Mouse (Mus musculus) spleen, postnatal 14 days (tissue): ENCODE measurements at regions not wholly inside any gene's neighbourhood (a gene's known extent, or its start where the extent isn't known, plus 50 kb on each side); places are given as distances from the start of the nearest gene placed in this dataset.

Experiments used
- DNase-seq, 2 experiments: peaks; one replicate each; pipeline ENCODE4 v3.0.0; 2021 to 2022; ENCODE audit warnings: low spot score in 2 of 2

GRCm38 (mm10) chr9:41577760-41578159 is 416.3 kb upstream of the Ubash3b start:
- DNase-seq = no peak

- no peak for DNase-seq
Measured at GRCm38 (mm10) chr9:41575826-41576225, 414.3 kb upstream of the Ubash3b start.

GRCm38 (mm10) chr9:41570262-41570661 is 408.8 kb upstream of the Ubash3b start:
- DNase-seq = no peak

DNA sequence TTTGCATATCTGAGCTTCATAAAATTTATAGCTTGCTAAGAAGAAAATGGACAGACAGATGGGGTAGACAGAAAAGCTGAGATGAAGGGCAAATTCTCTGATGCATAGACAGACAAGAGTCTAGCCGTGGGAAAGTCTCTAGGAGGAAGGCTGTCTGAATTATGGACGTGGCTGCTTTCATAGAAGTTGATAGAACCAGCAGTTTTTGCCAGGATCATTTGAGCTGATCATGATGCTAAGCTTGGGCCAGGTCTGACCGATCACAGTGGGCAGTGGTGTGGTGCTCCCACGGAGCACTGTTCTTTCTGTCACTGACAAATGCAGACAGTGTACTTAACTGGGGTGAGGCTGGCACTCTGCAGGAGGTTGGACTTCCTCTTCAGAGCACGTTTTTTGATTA is 405.0 kb upstream of the Ubash3b start:
- no peak for DNase-seq

DNA sequence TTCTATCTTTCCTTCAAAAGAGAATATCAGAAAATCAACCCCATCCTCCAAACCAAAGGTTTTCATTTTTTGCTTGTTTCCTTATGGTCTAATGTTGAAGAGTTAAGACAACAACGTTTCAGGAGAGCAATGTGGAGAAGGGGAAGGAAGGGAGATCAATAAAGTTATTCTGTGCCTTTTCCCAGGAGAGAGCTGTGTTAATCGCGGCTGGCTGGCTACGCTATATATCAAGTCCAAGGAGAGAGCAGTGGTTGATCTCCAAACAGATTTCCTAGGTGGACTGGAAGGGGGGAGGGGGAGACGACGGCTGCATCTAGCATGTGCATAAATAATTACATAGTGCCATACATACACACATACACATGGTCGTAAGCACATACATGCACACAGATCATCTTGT is 404.3 kb upstream of the Ubash3b start:
- DNase-seq = no peak

DNA sequence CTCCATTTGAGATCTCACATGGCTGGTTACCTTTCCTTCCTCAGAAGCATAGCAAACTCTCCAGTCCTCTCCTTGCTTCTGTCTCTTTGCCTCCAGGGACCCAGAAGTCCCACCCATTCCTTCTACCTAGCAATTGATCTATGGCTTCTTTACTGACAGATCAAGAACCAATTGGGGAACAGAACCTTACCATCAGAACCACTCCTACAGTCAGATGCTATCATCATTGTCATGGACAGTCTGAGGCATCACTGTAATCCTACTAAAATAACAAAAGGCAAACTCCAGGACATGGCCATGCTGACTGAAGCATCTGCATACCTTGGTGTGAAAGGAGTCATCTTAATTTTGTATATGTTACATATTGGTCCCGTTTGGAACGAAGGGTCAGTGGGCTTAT is 401.9 kb upstream of the Ubash3b start:
- no peak for DNase-seq

GRCm38 (mm10) chr9:41558456-41558855 is 397.0 kb upstream of the Ubash3b start:
- no peak for DNase-seq

DNA sequence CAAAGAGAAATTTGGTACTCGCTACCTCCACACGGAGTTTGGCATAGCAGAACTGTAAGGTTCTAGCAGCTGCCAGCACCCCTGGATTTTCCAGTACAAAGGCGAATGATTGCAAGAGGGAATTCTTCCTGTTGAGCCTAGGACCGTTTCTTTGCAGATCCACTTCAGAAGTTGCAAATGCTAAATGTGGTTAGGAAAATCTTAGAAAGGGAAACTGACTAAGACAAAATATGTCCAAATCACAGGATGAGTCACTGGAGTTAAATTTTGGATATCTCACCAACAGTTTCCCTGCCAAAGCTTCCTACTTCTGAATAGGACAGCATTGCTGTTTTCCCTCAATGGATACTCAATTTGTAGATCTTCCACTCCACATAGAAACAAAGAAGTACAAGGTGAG is 395.4 kb upstream of the Ubash3b start:
- DNase-seq = no peak

GRCm38 (mm10) chr9:41545776-41546175 is 384.3 kb upstream of the Ubash3b start:
- no peak for DNase-seq

DNA sequence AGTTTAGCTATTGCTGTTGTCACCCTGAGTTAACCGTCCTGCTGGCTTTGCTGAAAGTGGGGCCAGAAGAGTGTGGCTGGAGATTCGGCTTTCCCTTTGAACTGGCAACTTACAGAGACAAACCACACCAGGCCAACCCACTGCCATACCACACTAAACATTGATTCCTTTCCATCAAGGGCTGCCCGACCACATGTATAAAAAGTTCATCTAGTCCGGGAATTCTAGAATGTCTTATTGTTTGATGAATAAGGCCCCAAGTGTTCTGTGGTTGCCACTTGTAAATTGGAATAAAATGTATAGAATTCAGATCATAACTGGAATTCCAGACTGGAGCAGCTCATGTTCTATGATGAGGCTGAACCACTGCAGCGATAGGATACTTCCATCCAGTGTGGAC is 381.0 kb upstream of the Ubash3b start:
- no peak for DNase-seq

DNA sequence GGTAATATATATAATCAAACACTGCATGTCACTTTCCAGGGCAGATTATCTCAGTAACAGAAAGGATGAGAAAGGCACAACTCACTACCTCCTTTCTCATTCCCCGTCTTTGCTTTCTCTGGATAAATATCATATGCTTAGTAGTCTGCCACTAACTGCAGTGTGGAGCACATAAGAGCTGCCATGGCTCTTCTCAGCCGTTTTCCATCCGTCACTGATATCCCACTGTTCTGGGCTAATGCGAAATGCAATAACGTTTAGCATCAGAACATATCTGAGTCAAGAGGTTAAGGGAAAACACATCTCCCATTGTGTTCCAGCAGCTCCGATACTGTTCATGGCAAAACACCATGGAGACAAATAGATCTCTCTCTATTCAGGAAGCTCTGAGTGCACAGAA is 379.8 kb upstream of the Ubash3b start:
- DNase-seq = no peak

GRCm38 (mm10) chr9:41532786-41533185 is 371.3 kb upstream of the Ubash3b start:
- DNase-seq = no peak

DNA sequence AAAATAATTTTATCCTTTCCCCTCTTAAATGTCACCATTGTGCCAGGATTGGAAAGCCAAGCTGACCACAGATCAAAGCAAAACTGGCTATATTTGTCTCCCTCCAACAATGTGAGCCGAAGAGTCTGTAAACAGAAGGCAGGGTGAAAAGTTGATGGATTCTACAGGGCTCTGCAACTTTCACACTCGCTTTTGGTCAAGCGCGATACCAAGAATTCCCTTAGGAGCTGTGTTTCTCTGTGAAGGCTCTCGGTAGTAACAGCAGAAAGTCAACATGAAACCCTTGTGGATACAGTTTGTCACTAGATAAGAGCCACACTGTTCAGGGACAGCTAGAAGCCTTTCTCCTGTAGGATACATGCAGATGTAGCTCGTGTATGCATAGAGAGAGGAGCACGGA is 370.8 kb upstream of the Ubash3b start:
- no peak for DNase-seq

DNA sequence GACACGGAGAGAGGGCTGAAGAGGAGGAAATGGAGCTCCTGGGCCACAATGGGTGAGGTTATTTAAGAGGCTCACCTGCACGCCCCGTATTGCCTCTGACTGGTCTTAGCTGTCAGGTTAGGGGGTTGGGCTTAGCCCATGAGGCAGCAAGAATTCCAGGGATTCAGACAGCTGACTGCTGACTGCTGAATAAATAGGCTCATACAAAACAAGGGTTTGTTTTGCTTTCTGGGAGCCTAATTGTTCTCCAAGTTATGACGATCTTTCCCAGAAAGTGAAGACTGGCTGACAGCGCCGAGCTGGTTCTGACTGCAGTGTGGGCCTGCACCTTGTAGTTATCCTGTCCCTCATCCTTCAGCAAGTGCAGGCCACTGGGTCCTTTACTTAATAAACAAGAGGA is 370.1 kb upstream of the Ubash3b start:
- no peak for DNase-seq

DNA sequence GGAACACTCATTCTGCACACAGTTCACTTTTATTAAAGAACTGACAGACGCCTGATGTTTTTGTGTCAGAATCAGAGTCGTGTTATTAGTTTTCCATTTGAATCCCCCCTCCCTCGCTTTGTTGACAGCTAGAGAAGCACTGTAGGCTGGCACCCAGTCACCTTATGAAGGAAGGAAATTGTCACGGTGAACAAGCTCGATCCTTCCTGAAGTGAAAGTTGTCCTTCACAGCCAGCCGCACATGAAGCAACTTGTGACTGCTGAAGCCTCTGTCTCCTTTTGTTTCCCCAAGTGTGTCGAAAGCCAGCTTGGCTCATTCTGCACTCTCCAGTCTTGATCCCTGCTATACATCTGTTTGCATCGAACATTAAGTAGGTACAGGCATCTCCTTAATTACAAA is 364.6 kb upstream of the Ubash3b start:
- no peak for DNase-seq

DNA sequence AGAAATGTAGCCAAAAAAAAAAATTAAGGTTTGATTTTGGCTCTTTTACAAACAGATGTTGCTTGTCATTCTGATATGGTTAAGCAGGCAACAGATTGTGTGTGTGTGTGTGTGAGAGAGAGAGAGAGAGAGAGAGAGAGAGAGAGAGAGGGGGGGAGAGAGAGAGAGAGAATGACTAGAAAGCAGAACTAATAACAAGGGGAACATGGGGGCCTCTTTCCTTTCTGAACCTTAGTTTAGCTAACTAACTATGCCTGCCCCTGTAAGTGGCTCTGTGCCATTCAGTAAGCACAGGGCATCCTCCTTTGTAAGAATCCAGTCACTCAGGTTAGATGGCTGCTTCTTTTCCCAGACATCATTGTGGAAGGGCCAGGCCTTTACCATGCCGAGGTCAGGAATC is 364.0 kb upstream of the Ubash3b start:
- DNase-seq = no peak

DNA sequence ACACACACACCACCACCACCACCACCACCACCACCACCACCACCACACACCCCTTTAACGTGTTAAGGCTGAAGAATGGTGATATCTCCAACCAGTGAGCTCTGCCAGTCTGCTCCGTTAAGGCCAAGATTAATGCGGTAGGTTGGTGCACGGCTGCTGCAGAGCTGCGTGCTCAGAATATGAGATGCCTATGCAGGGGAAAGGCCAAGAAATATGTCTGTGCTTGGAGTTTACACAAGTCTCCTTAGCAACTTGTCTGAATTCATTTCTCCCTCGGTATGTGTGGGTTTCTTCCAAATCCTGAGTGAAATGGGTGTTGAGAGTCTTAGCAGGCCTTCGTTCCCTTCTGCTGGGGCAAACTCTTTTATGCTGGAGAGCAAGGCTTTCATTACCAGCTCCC is 363.1 kb upstream of the Ubash3b start:
- DNase-seq = no peak

- DNase-seq = no peak
Measured at GRCm38 (mm10) chr9:41523969-41524368, 362.5 kb upstream of the Ubash3b start.

DNA sequence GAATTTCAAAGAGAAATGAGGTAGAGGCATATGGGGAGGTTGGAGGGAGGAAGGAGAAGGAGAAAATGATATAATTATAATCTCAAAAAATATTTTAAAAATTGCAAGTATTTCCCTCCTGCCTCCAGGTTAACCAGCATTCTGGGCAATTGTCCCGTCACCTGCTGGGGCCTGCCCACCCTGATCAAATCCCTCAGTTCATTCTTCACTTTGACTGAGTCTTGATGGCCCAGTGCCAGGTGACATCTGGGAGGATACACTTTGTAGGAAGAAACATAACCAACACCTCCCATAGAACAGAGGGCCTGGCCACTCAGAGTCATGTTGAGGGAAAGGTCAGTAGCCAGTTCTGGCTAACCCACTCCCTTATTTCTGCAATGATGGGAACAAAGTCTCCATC is 360.8 kb upstream of the Ubash3b start:
- DNase-seq = no peak

- no peak for DNase-seq
Measured at GRCm38 (mm10) chr9:41517787-41518186, 356.3 kb upstream of the Ubash3b start.

DNA sequence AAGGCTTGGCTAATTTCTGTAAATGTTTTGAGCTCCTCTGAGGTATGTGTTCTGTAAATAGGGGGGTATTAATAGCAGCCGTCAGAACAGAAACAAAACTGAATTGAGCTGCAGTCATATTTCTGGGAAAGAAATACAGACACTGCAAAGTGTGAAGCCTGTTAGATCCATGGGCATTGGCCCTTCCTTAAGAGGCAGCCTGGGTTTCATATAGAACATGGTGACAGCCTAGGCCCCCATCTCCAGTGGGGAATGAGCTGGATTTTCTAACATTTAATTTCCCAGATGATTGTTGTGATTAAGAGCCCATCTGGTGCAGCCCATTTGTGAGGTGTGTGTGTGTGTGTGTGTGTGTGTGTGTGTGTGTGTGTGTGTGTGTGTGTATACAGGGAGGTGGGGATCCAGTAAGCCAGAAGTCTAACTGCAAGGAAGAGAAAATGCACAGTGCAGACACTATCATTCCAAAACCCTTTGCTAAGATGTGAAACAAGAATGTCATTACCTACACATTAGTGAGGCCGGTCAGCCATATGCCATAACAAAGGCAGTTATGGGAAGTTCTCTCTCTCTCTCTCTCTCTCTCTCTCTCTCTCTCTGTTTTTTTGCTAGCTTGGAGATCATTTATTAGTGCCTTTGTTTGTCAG is 355.7 kb upstream of the Ubash3b start:
- no peak for DNase-seq

- no peak for DNase-seq
Measured at GRCm38 (mm10) chr9:41515192-41515591, 353.7 kb upstream of the Ubash3b start.

DNA sequence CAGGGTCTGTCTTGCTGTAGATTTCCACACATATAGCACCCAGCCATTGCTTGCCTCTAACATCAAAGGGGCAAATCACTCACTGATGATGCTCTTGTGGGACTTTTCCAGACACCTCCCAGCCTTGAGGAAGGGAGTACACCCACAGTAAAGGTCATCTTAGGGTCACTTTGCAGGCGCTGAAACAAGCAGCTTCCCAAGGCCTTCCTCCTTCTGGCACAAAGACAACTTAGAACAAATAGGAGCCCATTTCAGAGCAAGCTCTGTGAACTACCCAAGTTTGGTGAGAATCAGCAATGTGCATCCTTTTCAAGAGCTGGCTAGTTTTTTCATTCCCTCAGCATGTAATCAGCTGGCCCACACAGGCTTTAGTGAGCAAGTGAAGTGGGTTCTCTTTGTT is 352.2 kb upstream of the Ubash3b start:
- no peak for DNase-seq

DNA sequence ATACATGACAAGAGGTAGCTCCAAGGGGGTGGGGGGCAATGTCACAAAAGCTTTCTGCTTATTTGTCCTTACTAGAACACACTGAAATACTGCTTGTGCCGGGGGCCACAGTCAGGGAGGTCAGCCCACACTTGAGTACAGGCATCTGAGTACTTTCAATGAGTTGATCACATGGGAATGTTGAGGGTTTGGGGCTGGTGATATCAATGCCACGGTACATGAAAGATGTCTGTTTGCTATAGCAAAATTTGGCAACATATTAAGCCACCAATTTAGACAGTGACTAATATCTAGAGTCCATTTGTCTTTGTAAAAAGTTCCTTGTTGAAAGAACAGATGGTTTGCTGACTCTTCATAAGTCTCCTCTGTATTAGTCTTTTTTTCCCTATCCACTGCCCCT is 348.1 kb upstream of the Ubash3b start:
- no peak for DNase-seq

- DNase-seq = no peak
Measured at GRCm38 (mm10) chr9:41508746-41509145, 347.2 kb upstream of the Ubash3b start.
